Mouse (Mus musculus) lung, embryonic 15.5 days (tissue): ENCODE data around the gene Il10. TPM values are rescaled to one million over a fixed set of nuclear protein-coding genes. Genes with fewer than 3 reads are reported as not detected.

Experiments
- ATAC-seq: fragments of 200-750 bp; cut with Nextera tagmentation; 2 replicates; pipeline ENCODE4 v1.8.0; 2017; ENCODE audit warnings: moderate number of reproducible peaks, borderline replicate concordance; ENCODE audit not compliant: low FRiP score, low TSS enrichment; ENCODE audit errors: extremely low read depth
- H3K27ac ChIP-seq: fragments of 300-500 bp; sonication (generic); 2 replicates; pipeline ENCODE4 v1.5.1; 2015; ENCODE audit warnings: moderate library complexity, mild to moderate bottlenecking, inconsistent platforms
- H3K27me3 ChIP-seq: fragments of 300-500 bp; sonication (generic); 2 replicates; pipeline ENCODE4 v1.6.1; 2015; ENCODE audit warnings: inconsistent platforms
- H3K36me3 ChIP-seq: fragments of 300-500 bp; sonication (generic); 2 replicates; pipeline ENCODE4 v1.6.1; 2015; ENCODE audit warnings: inconsistent platforms
- H3K4me1 ChIP-seq: fragments of 300-500 bp; sonication (generic); 2 replicates; pipeline ENCODE4 v1.6.1; 2015; ENCODE audit warnings: inconsistent platforms
- H3K4me2 ChIP-seq: fragments of 300-500 bp; sonication (generic); 2 replicates; pipeline ENCODE4 v1.6.1; 2015; ENCODE audit warnings: inconsistent platforms, mild to moderate bottlenecking, moderate library complexity
- H3K4me3 ChIP-seq: fragments of 300-500 bp; sonication (generic); 2 replicates; pipeline ENCODE4 v1.5.1; 2015; ENCODE audit warnings: mild to moderate bottlenecking, inconsistent platforms
- H3K9ac ChIP-seq: fragments of 300-500 bp; sonication (generic); 2 replicates; pipeline ENCODE4 v1.6.1; 2015; ENCODE audit warnings: inconsistent platforms
- H3K9me3 ChIP-seq: fragments of 300-500 bp; sonication (generic); 2 replicates; pipeline ENCODE4 v1.6.1; 2016; ENCODE audit warnings: inconsistent platforms
- WGBS: fragments of 180-500 bp; shearing (Covaris S2); methylation state at CpG from one replicate; pipeline ENCODE4 v1.1.7; 2015; 5-methylcytosine and 5-hydroxymethylcytosine counted together
- polyA plus RNA-seq: library from polyadenylated mRNA; unstranded; fragments of >200 nt; fragmentation: Nextera tagmentation; extraction: Ambion mirVana; gene quantifications from 2 replicates; pipeline ENCODE4 v1.2.1, GENCODE M21; 2015

The Il10 gene
- polyA plus RNA-seq, 1 experiment from 2014 or later: 0.11 TPM

DNA sequence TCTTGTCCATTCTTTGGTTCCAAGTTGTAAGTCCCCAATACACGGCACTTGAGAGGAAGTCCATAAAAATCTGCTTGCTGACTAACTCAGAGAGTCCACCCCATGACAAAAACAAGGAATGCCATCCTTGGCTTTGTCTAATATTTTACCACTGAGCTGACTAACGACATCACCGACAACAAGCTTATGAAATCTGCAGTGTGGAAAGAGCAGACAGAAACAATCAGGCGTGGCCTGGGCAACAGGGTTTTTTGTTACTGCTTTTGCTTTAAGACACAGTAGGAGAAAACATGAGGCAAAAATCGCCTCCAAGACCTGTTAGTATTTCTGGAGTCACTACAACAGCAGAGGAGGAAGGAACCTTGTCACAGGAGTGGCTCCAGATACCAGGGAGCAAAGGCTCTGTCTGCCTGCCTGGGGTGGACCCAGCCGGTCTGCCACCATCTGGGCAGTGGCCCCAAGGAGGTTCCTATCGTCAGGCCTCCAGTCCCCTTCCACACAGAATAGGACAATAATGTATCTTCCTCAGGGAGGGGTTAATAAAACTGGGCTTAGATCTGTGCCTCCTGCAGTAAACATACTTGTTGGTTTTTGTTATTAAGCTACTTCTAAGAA is 52.8 kb downstream of the Il10 start:
- Histone ChIP-seq H3K9me3 (no peaks in the 10 kb centered on the region), H3K4me1 (peaks cover 36% of the 10 kb centered on the region), H3K27me3 (no peaks in the 10 kb centered on the region), H3K4me3 (no peak overlapping the region), H3K9ac (no peak overlapping the region), H3K27ac (no peak overlapping the region), H3K36me3 (no peaks in the 10 kb centered on the region), H3K4me2 (no peak overlapping the region)
- no peak for ATAC-seq
- WGBS: 88% methylated on average over 7 of the region's 7 CpGs

DNA sequence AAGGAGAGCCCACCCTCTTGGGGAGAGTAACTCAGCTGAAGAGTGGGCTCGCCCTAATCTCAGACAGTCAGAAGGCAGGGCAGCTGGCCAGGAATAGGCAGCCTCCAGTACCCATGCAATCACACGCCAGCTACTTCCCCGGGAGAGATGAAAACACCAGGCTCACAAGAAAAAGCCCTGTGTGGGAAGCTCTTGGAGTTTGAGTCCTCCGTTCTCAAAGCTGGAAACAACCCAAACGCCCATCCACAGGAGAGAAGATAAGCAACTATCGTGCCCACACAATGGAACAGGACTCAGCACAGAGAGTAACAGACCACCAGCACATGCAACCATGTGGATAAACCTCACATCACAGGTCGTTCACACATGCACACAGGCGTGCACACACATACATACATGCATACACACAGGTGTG is 54.9 kb downstream of the Il10 start:
- Histone ChIP-seq H3K9ac (no peak overlapping the region), H3K27me3 (no peaks in the 10 kb centered on the region)

More for the DNA sequence above, 54.9 kb downstream of the Il10 start:
- ATAC-seq: no peak
- WGBS: 41% methylated on average over 8 of the region's 8 CpGs
- no peaks in the 10 kb centered on the region for H3K9me3 ChIP-seq
- H3K27ac ChIP-seq: peak overlapping the region; percentile 43
- H3K36me3 ChIP-seq: no peaks in the 10 kb centered on the region
- H3K4me3 ChIP-seq: no peak overlapping the region
- H3K4me1 ChIP-seq: peaks cover 51% of the 10 kb centered on the region
- H3K4me2 ChIP-seq: no peak overlapping the region

Other genes starting within 250 kb of the Il10 start
- not detected in 2 replicates for gene Fcamr, start 218.9 kb upstream of the Il10 start, polyA plus RNA-seq
- gene Pigr, start 193.2 kb upstream of the Il10 start, polyA plus RNA-seq: not detected in 2 replicates
- 0.58 TPM in 1 of 2 replicates, not detected in the other for gene Fcmr, start 154.2 kb upstream of the Il10 start, polyA plus RNA-seq
- gene Il24, start 132.4 kb upstream of the Il10 start, polyA plus RNA-seq: not detected in 2 replicates
- not detected in 2 replicates for gene Il20, start 108.4 kb upstream of the Il10 start, polyA plus RNA-seq
- not detected in 2 replicates for gene Il19, start 79.7 kb upstream of the Il10 start, polyA plus RNA-seq
- 57.9 and 61.0 TPM in 2 replicates for gene Mapkapk2, start 78.0 kb downstream of the Il10 start, polyA plus RNA-seq
- 3.3 and 3.7 TPM in 2 replicates for gene Dyrk3, start 118.5 kb downstream of the Il10 start, polyA plus RNA-seq
- gene Eif2d, start 133.3 kb downstream of the Il10 start, polyA plus RNA-seq: 60.3 and 63.0 TPM in 2 replicates
- gene Rassf5, start 225.4 kb downstream of the Il10 start, polyA plus RNA-seq: 4.2 and 6.5 TPM in 2 replicates